Mouse (Mus musculus) right cerebral cortex, adult 18-20 months (tissue): ENCODE results near the gene Rnf167.

Experiments
- DNase-seq: peaks from one replicate; pipeline ENCODE4 v3.0.0; 2022; ENCODE audit warnings: mixed read lengths

Rnf167 gene

GRCm38 (mm10) chr11:70638293-70638692 is 8.7 kb upstream of the Rnf167 start:
- DNase-seq = no peak

GRCm38 (mm10) chr11:70638714-70639278 is 8.2 kb upstream of the Rnf167 start, which contains the start of gene Gp1ba:
TSS of gene Gp1ba (plus strand) at chr11:70639122.
- DNase-seq = no peak

- DNase-seq = no peak
These were observed 7.1 kb upstream of the Rnf167 start for GRCm38 (mm10) chr11:70639976-70640375.

GRCm38 (mm10) chr11:70641241-70641640 is 5.8 kb upstream of the Rnf167 start:
- no peak for DNase-seq

GRCm38 (mm10) chr11:70643051-70643450 is 4.0 kb upstream of the Rnf167 start:
- no peak for DNase-seq

GRCm38 (mm10) chr11:70644564-70645103 is 2.4 kb upstream of the Rnf167 start:
- DNase-seq = no peak

- no peak for DNase-seq
These were observed 1.4 kb upstream of the Rnf167 start for GRCm38 (mm10) chr11:70645461-70646258.

GRCm38 (mm10) chr11:70646259-70646555 is 828 bp upstream of the Rnf167 start:
- no peak for DNase-seq

- DNase-seq = no peak
These were observed 833 bp downstream of the Rnf167 start for GRCm38 (mm10) chr11:70647716-70648420.

- DNase-seq = no peak
These were observed 1.5 kb downstream of the Rnf167 start for GRCm38 (mm10) chr11:70648512-70648911.

- DNase-seq = no peak
These were observed 2.2 kb downstream of the Rnf167 start for GRCm38 (mm10) chr11:70649185-70649734.

GRCm38 (mm10) chr11:70650322-70651175 is 3.5 kb downstream of the Rnf167 start:
- no peak for DNase-seq

- no peak for DNase-seq
These were observed 4.4 kb downstream of the Rnf167 start for GRCm38 (mm10) chr11:70651391-70651790.

GRCm38 (mm10) chr11:70652029-70652883 is 5.2 kb downstream of the Rnf167 start:
- no peak for DNase-seq

GRCm38 (mm10) chr11:70652884-70653344 is 5.9 kb downstream of the Rnf167 start:
- DNase-seq = no peak

GRCm38 (mm10) chr11:70653345-70654197 is 6.5 kb downstream of the Rnf167 start:
- DNase-seq = no peak

GRCm38 (mm10) chr11:70654198-70654922 is 7.3 kb downstream of the Rnf167 start, which contains the start of gene Pfn1:
TSS of gene Pfn1 (minus strand) at chr11:70654644.
- DNase-seq = peak; percentile 75

- DNase-seq = peak; percentile 77
These were observed 8.0 kb downstream of the Rnf167 start for GRCm38 (mm10) chr11:70654923-70655570.
